Mouse (Mus musculus) bone marrow macrophage, adult 2 months (primary cell): Measurements from ENCODE around the gene Rpl9.

Experiments used
- CTCF ChIP-seq: IDR thresholded peaks from 2 replicates; pipeline ENCODE4 v1.5.1; 2012; ENCODE audit warnings: low read depth, mild to moderate bottlenecking, low read length, moderate library complexity
- POLR2A ChIP-seq: IDR thresholded peaks from 2 replicates; pipeline ENCODE4 v1.6.1; 2012; ENCODE audit warnings: mild to moderate bottlenecking, low read depth, low read length, borderline replicate concordance

DNA sequence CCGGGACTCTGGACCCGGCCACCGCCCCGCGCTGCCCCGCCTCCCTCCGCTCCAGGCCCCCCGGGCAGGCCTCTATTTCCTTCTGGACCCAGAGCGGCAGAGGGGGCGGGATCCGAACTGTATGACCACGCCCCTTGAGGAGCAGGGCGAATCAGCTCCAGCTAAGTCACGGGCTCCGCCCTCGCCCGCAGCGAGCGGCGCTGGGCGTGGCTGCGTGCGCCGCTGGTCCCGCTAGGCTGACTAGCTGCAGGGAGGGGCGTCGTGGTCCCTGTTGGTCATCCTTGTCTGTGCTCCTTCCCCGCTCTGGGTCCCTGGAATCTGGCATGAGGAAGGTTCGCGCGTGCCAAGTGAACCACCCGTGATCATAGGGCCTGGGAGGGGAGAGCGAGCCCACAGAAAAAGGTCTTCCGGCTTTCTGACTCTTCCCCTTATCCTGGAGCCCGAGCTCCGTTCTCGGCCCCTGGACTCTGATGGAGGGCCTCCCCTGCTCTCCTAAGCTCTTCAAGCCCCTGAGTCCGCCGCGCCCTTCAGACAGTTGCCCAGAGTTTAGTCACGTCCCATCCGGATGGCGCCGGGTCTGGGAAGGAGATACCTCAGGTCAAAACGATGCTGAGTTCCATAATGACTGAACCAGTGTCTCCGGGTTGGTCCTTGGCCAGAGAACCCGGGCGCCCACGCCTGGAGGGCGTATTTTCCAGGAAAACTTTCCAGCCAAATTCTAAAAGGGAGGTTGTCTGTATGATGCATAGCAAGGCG is 44.7 kb upstream of the Rpl9 start, which contains the start of gene Ugdh:
- peak; percentile 64; the same call in 1 of the 2 replicates for TF ChIP-seq POLR2A
- TF ChIP-seq CTCF: no peak
